Mouse (Mus musculus) 3134 (cell line): ENCODE measurements around the gene Sim1.

Experiments used
- DNase-seq: peaks from one replicate; pipeline ENCODE4 v3.0.0-alpha.2; 2011; ENCODE audit warnings: low spot score; ENCODE audit not compliant: insufficient read length; ENCODE audit errors: extremely low read depth

The Sim1 gene

DNA sequence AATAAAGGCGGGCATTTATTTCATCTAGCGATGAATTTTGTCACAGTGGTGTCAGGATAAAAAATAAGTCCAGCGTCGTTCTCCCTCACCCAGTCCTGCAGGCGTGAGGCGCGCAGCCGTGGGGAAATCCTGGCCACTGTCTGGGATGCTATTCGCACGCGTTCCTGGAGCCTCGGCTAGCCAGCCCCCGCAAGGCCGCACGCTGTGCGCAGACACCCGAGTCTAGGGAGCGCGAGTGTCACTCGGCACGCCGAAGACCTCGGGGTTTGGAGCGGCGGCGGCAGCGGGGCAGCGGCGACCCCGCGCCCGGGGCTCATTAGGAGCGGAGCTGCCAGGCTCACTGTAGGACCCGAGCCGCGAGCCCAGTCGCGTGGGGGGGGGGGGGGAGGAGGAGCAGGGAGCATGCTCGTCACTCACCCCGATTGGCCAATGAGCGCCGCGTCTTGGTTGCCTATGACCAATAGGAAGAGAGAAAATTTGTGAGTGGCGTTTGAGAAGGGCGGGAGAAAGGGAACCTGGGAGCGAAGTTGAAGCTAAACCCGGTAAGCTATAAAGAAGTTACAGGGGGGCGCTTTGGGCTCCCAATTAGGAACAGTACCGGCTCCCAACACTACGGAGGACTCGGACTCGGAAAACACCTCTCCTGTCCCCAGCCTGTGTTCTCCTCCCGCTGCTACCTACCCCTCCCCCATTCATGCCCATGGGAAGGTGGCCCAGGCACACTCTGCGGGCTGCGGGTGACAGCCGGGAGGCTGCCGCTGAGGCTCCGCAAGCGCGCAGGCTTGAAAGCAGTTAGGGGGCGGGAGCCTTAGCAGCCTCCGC lies at the start of gene Sim1:
Gene Sim1, plus strand, starts transcription at position 585 of the 822 bp plus-strand sequence.
- no peak for DNase-seq

DNA sequence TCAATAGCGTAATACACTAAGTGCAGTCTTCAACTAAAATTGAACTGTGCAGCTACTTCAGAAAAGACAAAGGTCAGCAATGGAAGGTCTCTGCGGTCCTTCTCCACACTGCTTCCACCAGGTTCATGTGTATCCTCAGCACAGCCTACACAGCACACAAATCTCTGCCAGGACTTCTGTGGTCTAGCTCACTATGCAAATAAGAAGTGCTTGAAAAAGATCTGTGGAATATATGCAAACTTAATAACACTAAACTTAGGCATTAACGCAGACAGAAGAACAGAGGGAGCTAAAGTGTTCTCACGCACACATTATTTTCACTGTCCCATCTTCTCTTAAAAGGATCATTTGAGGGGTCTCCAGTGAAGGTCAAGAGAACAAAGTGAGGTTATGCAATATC lies 26.4 kb upstream of the Sim1 start:
- no peak for DNase-seq

DNA sequence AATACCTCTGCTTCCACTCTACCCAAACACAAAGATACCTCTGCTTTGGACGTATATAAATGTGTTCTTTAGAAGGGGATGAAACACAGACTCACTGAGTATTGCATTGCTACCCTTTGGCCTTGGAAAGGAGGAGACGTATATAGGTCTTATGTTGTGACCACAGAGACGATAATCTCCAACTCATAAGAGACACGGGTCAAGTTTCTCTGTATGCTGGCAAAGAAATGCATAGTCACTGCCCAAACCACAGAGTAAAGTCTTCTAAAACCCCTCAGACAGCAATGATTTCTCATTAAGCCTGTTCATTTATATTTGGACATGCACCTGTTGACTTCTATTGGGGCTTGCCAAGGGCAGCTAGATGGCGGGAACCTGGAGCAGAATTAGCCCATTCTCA lies 17.6 kb upstream of the Sim1 start:
- no peak for DNase-seq

DNA sequence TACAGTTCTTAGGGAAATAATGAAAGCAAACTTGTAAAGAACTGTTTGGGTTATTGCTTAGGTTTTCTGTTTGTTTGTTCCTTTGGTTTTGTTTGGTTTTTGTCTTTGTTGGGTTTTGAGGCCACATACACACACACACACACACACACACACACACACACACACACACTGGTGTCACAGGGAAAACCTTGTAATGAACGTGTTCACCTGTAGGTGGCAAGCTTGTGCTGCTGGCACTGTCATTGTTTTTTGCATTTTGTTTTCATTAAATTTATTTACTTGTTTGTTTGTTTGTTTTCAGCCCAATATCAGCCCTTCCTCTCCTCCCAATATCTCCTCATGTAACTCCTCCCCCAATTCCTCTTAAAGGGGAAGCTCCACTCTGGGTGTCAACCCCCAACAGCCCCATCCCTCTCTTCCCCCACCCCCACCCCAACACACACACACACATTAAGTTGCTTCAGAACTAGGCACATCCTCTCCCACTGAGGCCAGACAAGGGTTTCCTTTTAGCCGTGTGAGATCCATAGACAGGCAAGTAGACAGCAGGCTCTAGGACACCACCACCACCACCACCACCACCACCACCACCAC lies 13.0 kb upstream of the Sim1 start:
- no peak for DNase-seq

DNA sequence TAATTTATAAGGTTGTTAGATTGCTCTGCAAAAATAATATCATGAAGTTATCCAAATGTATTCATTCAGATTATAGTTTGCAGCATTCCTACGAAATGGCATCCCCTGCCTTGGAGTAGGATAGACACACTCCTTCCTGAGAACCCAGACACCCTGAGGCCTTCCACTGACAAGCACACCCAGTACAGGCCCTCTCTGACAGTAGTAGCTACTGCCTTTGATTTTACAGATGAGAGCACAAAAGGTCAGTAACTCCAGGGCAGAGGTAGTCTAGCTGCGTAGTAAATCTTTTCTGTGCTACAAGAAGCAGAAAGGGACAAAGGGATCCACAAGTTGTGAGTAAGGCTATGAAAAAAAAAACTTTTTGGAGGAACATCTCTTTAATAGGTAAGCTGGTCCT lies 12.2 kb upstream of the Sim1 start:
- DNase-seq, result no peak

DNA sequence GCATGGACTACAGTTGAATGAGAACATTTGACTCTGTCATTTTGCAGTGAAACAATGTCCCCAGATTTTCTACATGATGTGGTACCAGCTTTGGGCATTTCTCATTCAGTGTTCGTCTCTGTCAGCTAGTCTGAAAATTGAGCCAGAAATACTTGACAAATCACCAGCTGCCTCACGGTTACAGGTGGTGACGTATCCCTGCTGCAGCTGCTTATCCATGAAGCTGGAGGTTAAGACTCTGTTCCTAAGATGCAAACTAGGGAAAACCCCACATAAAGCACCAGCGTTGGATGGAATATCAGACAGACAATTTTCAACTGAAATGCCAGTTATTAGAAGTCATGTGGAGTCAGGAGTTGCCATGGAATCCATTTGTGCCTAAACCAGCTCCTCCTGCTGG lies 8.2 kb upstream of the Sim1 start:
- DNase-seq, result no peak

DNA sequence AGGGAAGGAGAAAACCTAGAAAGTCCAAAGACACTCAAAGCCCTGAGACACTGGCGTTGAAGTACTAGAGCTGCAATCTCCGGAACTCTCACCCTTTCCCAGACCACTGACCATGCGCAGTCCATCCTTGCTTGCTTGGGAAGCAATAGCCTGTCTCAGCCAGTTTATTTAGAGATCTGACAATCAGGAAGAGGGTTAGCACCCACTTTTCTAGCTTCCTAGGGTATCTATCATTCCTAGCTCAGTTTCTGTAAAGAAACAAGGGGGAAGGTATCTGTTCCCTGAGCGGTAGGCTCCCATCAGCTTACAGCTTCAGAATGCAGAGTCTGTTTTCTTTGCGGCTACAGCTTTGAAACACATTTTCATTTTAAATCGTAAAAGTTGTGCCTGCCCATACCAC lies 3.9 kb upstream of the Sim1 start:
- DNase-seq, result no peak

DNA sequence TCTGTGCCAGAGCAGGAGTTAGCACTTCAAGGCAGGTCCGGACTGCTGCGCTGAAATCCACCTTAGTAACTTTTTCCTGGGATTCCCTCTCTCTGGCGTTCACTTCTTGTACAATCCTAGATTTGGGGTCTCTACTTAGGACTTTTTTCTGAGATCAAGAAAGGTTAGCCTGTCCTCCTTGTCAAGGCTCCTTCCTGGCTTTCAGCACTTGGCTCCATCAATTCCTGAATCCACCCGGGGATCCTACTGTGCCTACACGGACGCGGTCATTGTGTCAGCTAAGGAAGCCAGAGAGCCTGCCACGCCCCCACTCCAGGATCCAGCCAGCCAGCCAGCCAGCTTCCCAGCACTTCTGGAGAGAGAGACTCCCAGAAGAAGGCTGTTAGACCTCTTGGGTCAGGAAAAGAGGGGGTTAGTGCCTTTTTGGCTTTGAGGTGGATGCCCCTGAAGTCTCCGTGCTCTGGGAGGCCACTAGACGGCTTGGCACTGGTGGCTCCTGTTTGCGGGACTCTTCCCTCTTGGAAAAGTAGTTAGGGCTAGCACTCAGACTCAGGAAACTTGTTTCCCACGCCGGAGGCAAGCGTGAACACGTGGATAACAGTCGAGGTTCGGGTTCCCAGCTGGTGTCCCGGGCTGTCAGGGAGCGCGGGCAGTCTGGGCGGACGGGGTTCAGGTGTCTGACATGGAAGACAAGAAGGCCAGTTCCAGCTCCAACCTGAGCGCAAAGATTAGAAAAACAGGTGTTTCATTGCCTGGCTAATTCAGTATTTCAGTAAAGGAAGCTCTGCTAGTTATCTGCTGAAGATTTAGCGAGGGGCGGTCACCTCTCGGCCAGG lies 2.5 kb upstream of the Sim1 start:
- DNase-seq, result no peak

DNA sequence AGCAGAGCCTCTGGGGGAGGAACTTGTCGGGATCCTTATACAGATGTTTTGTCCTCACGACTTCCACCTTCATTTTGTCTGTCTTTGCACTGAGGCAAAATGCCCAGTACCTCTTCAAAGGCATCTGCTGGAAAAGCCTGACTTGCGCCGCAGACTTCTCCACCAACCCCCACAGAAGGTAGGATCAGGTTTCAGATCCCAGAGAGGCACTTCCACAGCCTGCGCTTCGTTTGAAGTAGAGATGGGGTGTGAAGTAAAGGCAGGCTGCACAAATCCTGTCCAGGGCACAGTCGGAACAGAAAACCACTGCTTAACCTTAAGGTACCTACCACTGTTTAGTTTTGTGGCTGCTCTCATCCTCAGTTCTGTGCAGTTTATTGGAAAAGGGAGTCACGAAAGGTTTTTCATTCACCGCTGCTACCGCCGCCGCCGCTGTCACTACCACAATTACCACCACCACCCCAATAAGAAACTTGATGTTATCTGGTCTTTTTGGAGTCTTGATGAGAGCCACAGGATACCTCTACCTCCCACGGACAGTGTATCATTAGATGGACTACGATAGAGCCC lies 1.7 kb upstream of the Sim1 start:
- no peak for DNase-seq

DNA sequence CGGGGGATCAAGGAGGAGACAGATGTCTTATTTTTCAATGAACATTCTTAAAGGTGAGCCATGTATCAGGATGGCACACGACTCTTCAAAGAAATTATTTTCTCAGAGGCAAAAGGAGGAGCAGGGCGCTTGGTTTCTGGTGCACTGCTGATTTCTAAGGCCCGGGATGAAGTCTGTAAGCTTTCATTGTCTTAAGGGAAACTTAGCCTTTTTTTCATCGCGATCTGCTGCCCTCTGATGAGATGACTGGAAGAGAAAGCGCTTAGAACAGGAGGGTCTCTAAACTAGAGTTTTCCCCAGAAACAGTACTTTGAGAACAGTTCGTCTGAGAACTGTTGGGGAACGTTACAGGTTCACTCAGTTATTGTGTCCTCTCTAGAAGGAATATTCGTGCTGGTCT lies 1.0 kb upstream of the Sim1 start:
- DNase-seq, result no peak

DNA sequence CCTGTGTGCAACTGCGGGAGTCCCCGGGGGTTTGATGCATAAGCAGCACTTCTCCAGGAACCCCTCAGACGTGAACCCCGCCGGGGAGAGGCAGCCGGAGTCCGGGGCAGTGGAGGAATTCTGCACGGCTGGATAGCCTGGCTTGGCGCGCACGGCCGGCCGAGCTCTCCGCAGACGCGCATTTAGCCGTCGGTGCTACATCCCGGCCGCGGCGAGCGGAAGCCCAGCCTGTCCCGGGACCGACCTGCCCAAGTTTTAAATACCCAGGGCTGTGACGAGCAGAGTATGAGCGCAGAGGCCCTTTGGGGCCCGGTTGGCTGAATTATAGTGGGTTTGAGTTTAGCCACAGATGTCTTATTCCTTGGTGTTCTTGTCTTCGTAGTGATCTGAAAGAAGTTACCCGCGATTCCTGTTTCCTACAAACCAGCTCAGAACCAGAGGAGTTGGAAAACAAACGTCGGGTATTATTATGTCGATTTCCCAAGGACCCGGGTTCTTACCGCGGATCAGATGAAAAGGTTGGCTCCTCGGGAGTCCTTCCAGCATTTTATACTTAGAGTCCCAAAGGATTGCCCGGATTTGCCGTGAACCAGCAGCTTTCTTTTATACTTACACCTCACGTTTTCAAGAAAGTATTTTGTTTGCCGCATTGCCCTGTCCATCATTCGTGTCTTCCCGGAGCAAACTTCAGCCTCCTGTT lies 687 bp downstream of the Sim1 start:
- no peak for DNase-seq

DNA sequence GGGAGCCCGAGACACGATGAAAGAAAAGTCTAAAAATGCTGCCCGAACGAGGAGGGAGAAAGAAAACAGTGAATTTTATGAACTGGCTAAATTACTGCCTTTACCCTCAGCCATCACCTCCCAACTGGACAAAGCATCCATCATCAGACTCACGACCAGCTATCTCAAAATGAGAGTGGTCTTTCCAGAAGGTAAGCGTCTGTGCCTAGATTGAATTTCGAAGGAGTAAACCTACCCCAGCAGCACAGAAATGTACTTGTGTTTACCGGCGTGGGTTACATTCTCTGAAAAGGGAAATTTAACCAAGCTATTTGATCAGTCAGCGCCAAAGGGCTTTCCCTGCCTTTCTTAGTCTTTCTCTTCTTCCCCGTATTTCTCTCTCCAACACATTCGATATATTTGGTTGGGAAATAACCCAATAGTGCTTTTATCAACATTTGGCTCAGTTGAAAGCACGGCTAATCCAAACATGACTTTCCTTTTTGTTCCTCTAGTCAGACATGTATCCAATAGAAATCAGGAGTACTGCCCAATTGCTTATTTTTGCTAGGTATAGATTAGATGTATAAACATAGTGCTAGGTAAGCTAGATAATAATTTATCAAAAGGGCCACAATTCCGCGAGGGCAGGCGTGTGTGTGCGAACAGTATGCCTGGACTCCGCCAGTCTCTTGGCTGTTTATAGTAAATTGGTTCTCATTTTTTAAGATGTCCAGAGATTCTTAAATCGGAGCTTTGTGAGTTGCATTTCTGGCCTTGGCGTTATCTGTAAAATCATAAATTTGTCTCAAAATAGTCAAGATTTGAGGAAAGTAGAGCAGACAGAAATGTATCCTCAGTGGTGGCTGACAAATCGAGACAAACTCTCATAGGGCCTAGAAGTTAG lies 1.6 kb downstream of the Sim1 start:
- no peak for DNase-seq

DNA sequence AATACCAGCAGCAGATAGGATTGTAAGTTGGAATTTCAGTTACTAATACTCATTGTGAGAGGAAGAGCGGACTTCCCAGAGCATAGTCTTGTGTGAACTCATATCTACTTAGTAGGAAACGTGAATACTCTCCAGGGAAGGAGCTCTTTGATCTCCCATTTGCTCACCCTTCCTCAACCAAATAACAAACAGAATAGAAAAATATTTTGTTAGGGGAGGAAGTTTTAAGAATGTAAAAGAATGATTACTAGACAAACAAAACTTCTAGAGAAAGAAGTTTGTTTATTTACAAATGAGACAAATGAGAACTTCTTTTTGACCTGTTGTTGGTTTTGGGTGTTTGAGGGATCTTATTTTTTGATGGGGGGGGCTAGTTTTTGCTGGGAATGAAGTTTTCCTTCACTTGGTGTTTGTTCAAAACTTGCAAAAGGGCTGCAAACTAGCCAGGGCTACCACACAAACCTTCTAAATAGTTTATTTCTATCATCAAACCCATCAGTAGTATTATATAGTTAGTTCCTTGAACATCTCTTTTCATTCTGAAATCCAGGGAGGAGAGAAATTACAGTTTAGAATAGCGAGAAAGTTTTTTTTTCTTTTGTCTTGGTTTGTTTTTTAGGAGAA lies 2.3 kb downstream of the Sim1 start:
- no peak for DNase-seq

DNA sequence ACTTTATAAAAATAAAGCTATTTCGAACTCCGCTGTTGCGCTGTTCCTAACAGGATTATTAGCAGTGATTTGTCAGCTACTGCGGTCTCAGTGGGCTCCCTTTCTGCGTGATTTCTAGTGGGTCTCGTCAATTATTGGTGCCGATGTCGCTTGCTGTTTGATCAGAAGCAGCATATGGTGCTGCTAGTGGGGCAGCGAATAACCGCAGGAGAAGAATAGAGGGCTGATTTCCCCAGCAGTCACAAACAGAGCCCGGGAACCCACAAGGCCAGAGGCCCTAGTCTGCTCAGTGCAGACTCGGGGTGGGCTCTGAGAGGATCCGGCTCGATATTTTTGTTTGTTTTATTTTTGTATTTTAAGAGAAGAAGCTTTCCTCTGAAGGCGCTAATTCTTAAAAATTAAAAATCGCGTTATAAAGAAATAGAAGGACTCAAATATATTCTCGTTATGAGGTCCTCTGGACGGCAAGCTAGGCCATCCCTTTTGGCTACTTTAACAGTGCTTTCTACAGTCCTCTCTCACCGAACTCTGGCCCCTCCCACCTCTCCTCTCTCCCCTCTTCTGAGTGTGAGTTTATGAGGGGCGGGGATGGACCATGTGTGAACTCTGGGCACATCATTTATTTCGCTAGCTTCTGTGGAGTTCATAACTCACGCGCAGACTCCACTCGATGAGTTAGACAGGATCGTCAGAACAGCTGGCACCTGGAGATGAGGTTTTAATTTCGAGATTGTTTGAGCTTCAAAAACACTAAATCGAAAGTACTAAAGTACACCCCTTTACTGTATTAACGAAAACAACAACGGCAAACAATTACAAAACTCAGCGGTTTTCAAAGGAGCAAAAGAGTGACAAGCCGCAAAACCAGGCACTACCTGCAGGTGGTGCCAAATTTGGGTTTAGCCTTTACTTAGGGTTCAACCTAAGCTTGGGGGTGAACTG lies 3.2 kb downstream of the Sim1 start:
- DNase-seq, result no peak

DNA sequence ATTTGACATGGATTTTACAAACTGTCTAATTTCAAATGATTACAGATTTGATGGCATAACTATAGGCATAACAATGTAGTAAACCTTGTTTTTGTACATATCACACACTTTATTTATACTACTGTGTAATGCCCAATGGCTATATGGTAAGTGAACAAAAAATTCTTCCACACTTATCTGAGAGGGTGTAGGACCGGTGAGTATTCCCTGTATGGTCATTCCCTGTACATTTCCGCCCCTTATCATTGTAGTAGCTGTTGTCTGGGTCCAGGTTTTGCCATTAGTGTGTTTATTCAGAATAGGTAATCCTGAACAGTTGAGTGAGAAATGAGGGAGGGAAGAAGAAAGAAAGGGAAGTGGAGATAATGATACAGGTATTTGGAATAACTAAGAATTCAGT lies 4.1 kb downstream of the Sim1 start:
- DNase-seq, result no peak

DNA sequence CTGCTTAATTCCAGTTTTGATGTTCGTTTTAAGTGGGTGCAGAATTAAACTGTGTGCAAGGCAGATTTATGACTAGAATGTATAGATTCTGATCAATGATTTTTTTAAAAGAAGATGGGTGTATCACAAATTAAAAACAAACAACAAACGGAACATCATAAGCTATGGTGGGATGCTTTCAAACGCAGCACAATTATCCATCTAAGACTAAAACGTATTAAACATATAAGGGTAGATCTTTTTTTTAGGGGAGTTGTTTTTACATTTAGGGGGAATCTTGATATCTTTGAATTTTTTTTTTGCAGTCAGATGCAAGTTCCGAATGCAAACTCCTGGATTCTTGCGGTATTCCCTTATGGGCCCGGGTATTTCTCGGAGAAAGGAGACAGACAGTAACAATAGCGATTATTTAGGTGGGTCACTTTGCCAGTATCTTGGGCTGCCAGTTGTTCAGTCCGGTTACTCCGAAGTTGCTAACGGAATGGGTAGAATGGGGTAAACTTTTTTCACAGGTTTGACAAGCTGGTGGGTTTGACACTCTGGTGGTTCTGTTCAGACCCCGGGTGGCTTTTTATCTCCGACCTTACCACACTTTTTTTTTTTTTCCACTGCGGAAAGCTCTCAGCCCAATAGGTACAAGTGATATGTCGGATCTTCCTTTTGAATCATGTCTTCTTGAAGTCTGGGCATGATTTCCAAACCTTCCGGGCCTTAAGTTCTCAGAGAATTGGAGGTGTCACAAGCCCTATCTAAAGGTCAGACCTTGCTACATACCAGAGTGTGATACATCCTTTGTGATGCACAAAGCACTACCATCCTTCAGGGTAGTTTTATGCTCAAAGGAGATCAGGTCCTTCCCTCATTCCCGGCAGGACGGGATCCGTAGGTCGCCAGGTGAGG lies 5.5 kb downstream of the Sim1 start:
- DNase-seq, result no peak
